Mouse (Mus musculus): ENCODE data around the gene 1700011L22Rik. TPM values are rescaled to one million over a fixed set of nuclear protein-coding genes. Genes with fewer than 3 reads are reported as not detected.

The 1700011L22Rik gene
- polyA plus RNA-seq, 1 experiment from 2014 or later = not detected

DNA sequence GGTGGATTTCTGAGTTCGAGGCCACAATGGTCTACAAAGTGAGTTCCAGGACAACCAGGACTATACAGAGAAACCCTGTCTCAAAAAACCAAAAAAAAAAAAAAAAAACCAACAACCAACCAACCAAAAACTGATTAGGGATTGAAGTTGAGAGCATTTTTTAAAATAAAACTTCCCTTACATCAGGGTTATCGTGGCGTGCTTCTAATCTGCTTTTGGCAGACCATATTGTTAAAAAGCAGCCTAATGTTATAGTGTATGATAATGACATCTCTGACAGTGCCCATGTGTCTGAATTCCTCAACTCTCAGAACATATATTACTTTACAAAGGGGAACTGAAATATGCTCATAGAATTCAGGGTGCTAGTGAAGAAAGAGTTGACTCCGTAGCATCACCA, 39.9 kb upstream of the 1700011L22Rik start:
- H3K4me3 ChIP-seq (ENCODE audit: low read depth, low read length) = no peak overlapping the region
- peaks cover 4% of the 10 kb centered on the region for H3K4me1 ChIP-seq (ENCODE audit: control insufficient read depth, insufficient read depth, low read length)
- DNase-seq (ENCODE audit: low spot score) = no peak
- 95% methylated on average over 4 of the region's 4 CpGs for WGBS
- no peak overlapping the region for H3K4me2 ChIP-seq (ENCODE audit: low read length)
- no peak overlapping the region for H3K27ac ChIP-seq (ENCODE audit: low read depth, low read length)
- no peaks in the 10 kb centered on the region for H3K27me3 ChIP-seq (replicated peaks; ENCODE audit: control insufficient read depth, insufficient read depth, low read length)
- no peak for ATAC-seq
- H3K36me3 ChIP-seq (ENCODE audit: control insufficient read depth, insufficient read depth, low read length) = peaks cover 3% of the 10 kb centered on the region
- H3K9me3 ChIP-seq (replicated peaks; ENCODE audit: control insufficient read depth, low read length) = no peaks in the 10 kb centered on the region
- H3K9ac ChIP-seq (ENCODE audit: low read length) = no peak overlapping the region

DNA sequence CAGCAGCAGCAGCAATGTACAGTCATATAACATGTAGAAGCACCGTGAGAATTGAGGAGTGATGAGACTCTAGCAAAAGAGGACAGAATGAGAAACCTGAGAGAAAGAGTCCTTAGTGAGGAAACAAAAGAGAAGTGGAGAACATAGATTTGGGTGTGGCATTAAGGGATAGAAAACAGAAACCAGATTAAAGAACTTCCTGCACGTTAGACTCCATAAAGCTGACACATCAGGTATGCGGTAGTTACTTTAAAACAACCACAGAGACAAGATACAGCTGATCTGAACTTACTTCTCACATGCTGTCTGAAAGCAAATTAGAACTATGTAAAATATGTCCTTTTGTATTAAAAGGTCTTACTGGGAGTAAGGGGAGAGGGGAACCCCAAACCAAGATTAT, 38.1 kb upstream of the 1700011L22Rik start:
- no peak overlapping the region for H3K27ac ChIP-seq (ENCODE audit: low read depth, low read length)
- WGBS = 95% methylated on average over 3 of the region's 3 CpGs
- ATAC-seq = no peak

GRCm38 (mm10) chr8:79284626-79285025, 36.3 kb upstream of the 1700011L22Rik start:
- no peaks in the 10 kb centered on the region for H3K27me3 ChIP-seq (replicated peaks; ENCODE audit: control insufficient read depth, insufficient read depth, low read length)
- H3K4me1 ChIP-seq (ENCODE audit: control insufficient read depth, insufficient read depth, low read length) = no peaks in the 10 kb centered on the region
- H3K4me3 ChIP-seq (ENCODE audit: low read depth, low read length) = no peak overlapping the region
- H3K4me2 ChIP-seq (ENCODE audit: low read length) = no peak overlapping the region
- H3K9me3 ChIP-seq (replicated peaks; ENCODE audit: control insufficient read depth, low read length) = no peaks in the 10 kb centered on the region
- H3K27ac ChIP-seq (ENCODE audit: low read depth, low read length) = no peak overlapping the region
- no peak overlapping the region for H3K9ac ChIP-seq (ENCODE audit: low read length)
- ATAC-seq = no peak
- DNase-seq (ENCODE audit: low spot score) = no peak
- WGBS = 93% methylated on average over 3 of the region's 3 CpGs
- peaks cover 29% of the 10 kb centered on the region for H3K36me3 ChIP-seq (ENCODE audit: control insufficient read depth, insufficient read depth, low read length)

More for the DNA sequence above, 38.1 kb upstream of the 1700011L22Rik start:
- Histone ChIP-seq H3K4me2 (ENCODE audit: low read length) (no peak overlapping the region), H3K9ac (ENCODE audit: low read length) (no peak overlapping the region), H3K27me3 (replicated peaks; ENCODE audit: control insufficient read depth, insufficient read depth, low read length) (no peaks in the 10 kb centered on the region), H3K36me3 (ENCODE audit: control insufficient read depth, insufficient read depth, low read length) (peaks cover 14% of the 10 kb centered on the region), H3K4me1 (ENCODE audit: control insufficient read depth, insufficient read depth, low read length) (no peaks in the 10 kb centered on the region), H3K9me3 (replicated peaks; ENCODE audit: control insufficient read depth, low read length) (no peaks in the 10 kb centered on the region), H3K4me3 (ENCODE audit: low read depth, low read length) (no peak overlapping the region)
- no peak for DNase-seq (ENCODE audit: low spot score)

GRCm38 (mm10) chr8:79281376-79281890, 33.1 kb upstream of the 1700011L22Rik start:
- DNase-seq (ENCODE audit: low spot score) (no peak), ATAC-seq (no peak)
- no peaks in the 10 kb centered on the region for H3K9me3 ChIP-seq (replicated peaks; ENCODE audit: control insufficient read depth, low read length)
- H3K4me2 ChIP-seq (ENCODE audit: low read length) = no peak overlapping the region
- no peak overlapping the region for H3K27ac ChIP-seq (ENCODE audit: low read depth, low read length)
- 95% methylated on average over 6 of the region's 6 CpGs for WGBS
- H3K36me3 ChIP-seq (ENCODE audit: control insufficient read depth, insufficient read depth, low read length) = peaks cover 46% of the 10 kb centered on the region
- no peaks in the 10 kb centered on the region for H3K27me3 ChIP-seq (replicated peaks; ENCODE audit: control insufficient read depth, insufficient read depth, low read length)
- no peak overlapping the region for H3K4me3 ChIP-seq (ENCODE audit: low read depth, low read length)
- H3K4me1 ChIP-seq (ENCODE audit: control insufficient read depth, insufficient read depth, low read length) = no peaks in the 10 kb centered on the region
- no peak overlapping the region for H3K9ac ChIP-seq (ENCODE audit: low read length)

- Histone ChIP-seq H3K36me3 (ENCODE audit: control insufficient read depth, insufficient read depth, low read length) (peaks cover 68% of the 10 kb centered on the region), H3K4me1 (ENCODE audit: control insufficient read depth, insufficient read depth, low read length) (no peaks in the 10 kb centered on the region), H3K4me2 (ENCODE audit: low read length) (no peak overlapping the region), H3K27me3 (replicated peaks; ENCODE audit: control insufficient read depth, insufficient read depth, low read length) (no peaks in the 10 kb centered on the region), H3K9ac (ENCODE audit: low read length) (no peak overlapping the region), H3K9me3 (replicated peaks; ENCODE audit: control insufficient read depth, low read length) (no peaks in the 10 kb centered on the region), H3K4me3 (ENCODE audit: low read depth, low read length) (no peak overlapping the region), H3K27ac (ENCODE audit: low read depth, low read length) (no peak overlapping the region)
- no peak for DNase-seq (ENCODE audit: low spot score)
- no peak for ATAC-seq
- WGBS = 87% methylated on average over 8 of the region's 8 CpGs
Measured at GRCm38 (mm10) chr8:79277264-79277870, 29.0 kb upstream of the 1700011L22Rik start.

GRCm38 (mm10) chr8:79274940-79275339, 26.6 kb upstream of the 1700011L22Rik start:
- DNase-seq (ENCODE audit: low spot score) (no peak), ATAC-seq (no peak)
- Histone ChIP-seq H3K4me3 (ENCODE audit: low read depth, low read length) (no peak overlapping the region), H3K9ac (ENCODE audit: low read length) (no peak overlapping the region), H3K36me3 (ENCODE audit: control insufficient read depth, insufficient read depth, low read length) (peaks cover 76% of the 10 kb centered on the region), H3K27ac (ENCODE audit: low read depth, low read length) (no peak overlapping the region), H3K27me3 (replicated peaks; ENCODE audit: control insufficient read depth, insufficient read depth, low read length) (no peaks in the 10 kb centered on the region), H3K4me1 (ENCODE audit: control insufficient read depth, insufficient read depth, low read length) (no peaks in the 10 kb centered on the region), H3K4me2 (ENCODE audit: low read length) (no peak overlapping the region), H3K9me3 (replicated peaks; ENCODE audit: control insufficient read depth, low read length) (no peaks in the 10 kb centered on the region)
- WGBS = 95% methylated on average over 10 of the region's 10 CpGs

DNA sequence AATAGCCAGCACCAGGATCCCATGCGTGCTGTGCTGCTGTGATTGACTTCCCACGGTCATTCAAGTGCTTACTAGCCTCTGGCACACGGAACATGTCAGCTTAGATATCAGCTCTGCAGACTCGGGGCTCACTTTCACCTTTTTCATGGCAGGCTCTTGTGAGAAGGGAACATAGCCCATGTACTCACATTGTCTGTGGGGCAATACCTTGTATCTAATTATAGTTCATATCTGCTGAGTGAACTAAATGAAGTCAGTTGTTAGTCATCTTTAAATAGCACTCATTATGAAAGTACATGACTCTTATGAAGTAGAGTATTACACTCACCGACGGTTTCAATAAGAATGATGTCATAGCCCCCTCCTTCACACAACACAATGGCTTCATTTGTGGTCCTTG, 25.4 kb upstream of the 1700011L22Rik start:
- ATAC-seq (no peak), DNase-seq (ENCODE audit: low spot score) (no peak)
- 90% methylated on average over 6 of the region's 6 CpGs for WGBS
- H3K27ac ChIP-seq (ENCODE audit: low read depth, low read length) = no peak overlapping the region
- H3K36me3 ChIP-seq (ENCODE audit: control insufficient read depth, insufficient read depth, low read length) = peaks cover 81% of the 10 kb centered on the region
- H3K27me3 ChIP-seq (replicated peaks; ENCODE audit: control insufficient read depth, insufficient read depth, low read length) = no peaks in the 10 kb centered on the region
- H3K4me1 ChIP-seq (ENCODE audit: control insufficient read depth, insufficient read depth, low read length) = no peaks in the 10 kb centered on the region
- H3K4me3 ChIP-seq (ENCODE audit: low read depth, low read length) = no peak overlapping the region
- no peak overlapping the region for H3K9ac ChIP-seq (ENCODE audit: low read length)
- no peak overlapping the region for H3K4me2 ChIP-seq (ENCODE audit: low read length)
- no peaks in the 10 kb centered on the region for H3K9me3 ChIP-seq (replicated peaks; ENCODE audit: control insufficient read depth, low read length)

GRCm38 (mm10) chr8:79272676-79273075, 24.3 kb upstream of the 1700011L22Rik start:
- Histone ChIP-seq H3K27ac (ENCODE audit: low read depth, low read length) (no peak overlapping the region), H3K36me3 (ENCODE audit: control insufficient read depth, insufficient read depth, low read length) (peaks cover 85% of the 10 kb centered on the region), H3K9me3 (replicated peaks; ENCODE audit: control insufficient read depth, low read length) (no peaks in the 10 kb centered on the region), H3K9ac (ENCODE audit: low read length) (no peak overlapping the region), H3K4me1 (ENCODE audit: control insufficient read depth, insufficient read depth, low read length) (no peaks in the 10 kb centered on the region), H3K4me3 (ENCODE audit: low read depth, low read length) (no peak overlapping the region), H3K27me3 (replicated peaks; ENCODE audit: control insufficient read depth, insufficient read depth, low read length) (no peaks in the 10 kb centered on the region), H3K4me2 (ENCODE audit: low read length) (no peak overlapping the region)
- WGBS = 69% methylated on average over 4 of the region's 4 CpGs
- ATAC-seq (no peak), DNase-seq (ENCODE audit: low spot score) (no peak)

- Histone ChIP-seq H3K4me3 (ENCODE audit: low read depth, low read length) (no peak overlapping the region), H3K27ac (ENCODE audit: low read depth, low read length) (no peak overlapping the region), H3K9ac (ENCODE audit: low read length) (no peak overlapping the region), H3K4me2 (ENCODE audit: low read length) (no peak overlapping the region), H3K27me3 (replicated peaks; ENCODE audit: control insufficient read depth, insufficient read depth, low read length) (no peaks in the 10 kb centered on the region), H3K4me1 (ENCODE audit: control insufficient read depth, insufficient read depth, low read length) (no peaks in the 10 kb centered on the region), H3K36me3 (ENCODE audit: control insufficient read depth, insufficient read depth, low read length) (peaks cover 71% of the 10 kb centered on the region), H3K9me3 (replicated peaks; ENCODE audit: control insufficient read depth, low read length) (no peaks in the 10 kb centered on the region)
- 96% methylated on average over 7 of the region's 7 CpGs for WGBS
- DNase-seq (ENCODE audit: low spot score) = no peak
- no peak for ATAC-seq
Measured at GRCm38 (mm10) chr8:79268921-79269320, 20.6 kb upstream of the 1700011L22Rik start.

Measured in forebrain, embryonic 14.5 days (tissue).